8 mouse cellular contexts compared by ENCODE assay signal in the genomic region with DNA sequence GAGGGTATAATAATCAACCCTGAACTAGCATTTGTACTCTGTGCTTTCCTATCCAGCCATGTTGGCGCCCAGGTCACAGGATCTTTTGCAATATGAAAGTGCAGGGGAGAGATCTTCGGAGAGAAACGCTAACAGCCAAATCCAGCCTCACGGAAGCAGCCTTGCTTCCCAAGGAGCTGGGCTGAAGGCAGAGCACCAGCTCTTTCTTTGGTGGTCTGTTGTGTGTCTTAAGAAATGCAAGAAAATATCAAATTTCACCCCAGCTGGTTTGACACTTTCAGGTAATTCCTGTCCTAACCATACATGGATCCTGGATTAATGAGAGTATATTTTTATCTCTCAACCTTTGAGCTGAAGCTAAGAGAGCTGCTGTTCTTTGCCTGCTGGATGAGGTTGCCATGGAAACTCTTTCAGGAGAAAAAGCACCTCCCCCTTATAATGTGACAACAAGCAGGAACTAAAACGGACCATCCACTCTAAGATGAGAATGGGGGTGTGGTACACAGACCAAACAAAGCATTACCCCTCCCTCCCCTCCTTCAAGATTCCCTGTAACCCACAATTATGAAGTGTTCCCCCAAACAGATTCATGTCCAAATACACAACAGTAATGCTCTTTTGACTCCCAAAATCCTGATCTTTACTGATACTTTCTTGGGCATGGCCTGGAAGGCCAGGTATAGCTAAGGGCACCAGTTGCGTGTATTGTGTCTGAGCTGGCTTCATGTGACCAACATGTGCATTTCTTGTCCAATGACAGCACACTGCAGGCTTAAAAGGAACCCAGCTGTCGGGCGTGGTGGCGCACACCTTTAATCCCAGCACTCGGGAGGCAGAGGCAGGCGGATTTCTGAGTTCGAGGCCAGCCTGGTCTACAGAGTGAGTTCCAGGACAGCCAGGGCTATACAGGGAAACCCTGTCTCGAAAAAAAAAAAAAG. TPM values are rescaled to one million over a fixed set of nuclear protein-coding genes. Genes with fewer than 3 reads are reported as not detected.
A peak's percentile ranks its signal among the peaks of the same experiment; 100 is the strongest.
DNase-seq lines count a peak whose midpoint lies in the region; ATAC-seq and TF ChIP-seq lines count a peak whose summit lies in the region.
"Had no signal": no experiment of that assay in that cellular context is flagged by ENCODE, and none has a peak within 500 bp of the region (broad histone marks: within the 10 kb centered on the region; RNA-seq: fewer than 3 reads in every experiment).

No protein-coding gene starts in this region.

- H3K9me3 ChIP-seq in forebrain, postnatal 0 days (ENCODE audit: low read length) = no peaks in the 10 kb centered on the region
- H3K9me3 ChIP-seq in kidney, embryonic 16.5 days (ENCODE audit: low read length) = no peaks in the 10 kb centered on the region
- H3K9me3 ChIP-seq in limb, embryonic 13.5 days = no peaks in the 10 kb centered on the region; the same call in 1 of the 2 replicates

- no peak for TF ChIP-seq POLR2A in bone marrow macrophage, adult 2 months (IDR thresholded peaks at IDR 0.05; ENCODE audit: borderline replicate concordance, low read depth, low read length)
- no peak for TF ChIP-seq POLR2A in olfactory bulb, adult 2 months (IDR thresholded peaks at IDR 0.05; ENCODE audit: insufficient read depth, low read depth, low read length)

- H3K4me2 ChIP-seq in forebrain, postnatal 0 days (ENCODE audit: low read depth) = peak overlapping the region; percentile 58
- H3K4me2 ChIP-seq in kidney, embryonic 16.5 days (replicated peaks; ENCODE audit: low read depth, low read length) = peak overlapping the region; percentile 81
- H3K4me2 ChIP-seq in limb, embryonic 13.5 days (replicated peaks) = peak overlapping the region; percentile 77

- peak overlapping the region; percentile 48 for H3K4me3 ChIP-seq in bone marrow macrophage, adult 2 months (ENCODE audit: insufficient read depth, low read length)
- H3K4me3 ChIP-seq in forebrain, postnatal 0 days (ENCODE audit: low read depth, low read length) = peak overlapping the region; percentile 42
- peak overlapping the region; percentile 50 for H3K4me3 ChIP-seq in kidney, embryonic 16.5 days (ENCODE audit: low read length)
- H3K4me3 ChIP-seq in limb, embryonic 13.5 days = peak overlapping the region; percentile 47
- H3K4me3 ChIP-seq in olfactory bulb, adult 2 months (ENCODE audit: insufficient read depth, low read depth, low read length) = peak overlapping the region; percentile 39
- H3K4me3 ChIP-seq: erythroblast, embryonic 14.5 days had no signal

- ATAC-seq in forebrain, postnatal 0 days = peak; percentile 86
- 0 out of 2 replicates have a peak, but pooled peaks have one; percentile 36 for ATAC-seq in kidney, embryonic 16.5 days (ENCODE audit: low FRiP score, low TSS enrichment)
- ATAC-seq in limb, embryonic 13.5 days (ENCODE audit: low FRiP score, low read depth) = no peak

- no peaks in the 10 kb centered on the region for H3K27me3 ChIP-seq in forebrain, postnatal 0 days (ENCODE audit: insufficient read depth, low read length)
- 0 out of 2 replicates have a peak, but pooled peaks cover 8% of the 10 kb centered on the region for H3K27me3 ChIP-seq in kidney, embryonic 16.5 days (ENCODE audit: insufficient read depth, low read length)
- peaks cover 25% of the 10 kb centered on the region for H3K27me3 ChIP-seq in limb, embryonic 13.5 days

- DNase-seq in MN1 (ENCODE audit: low spot score) = peak; percentile 66
- peak; percentile 86 for DNase-seq in forebrain, postnatal 0 days
- DNase-seq in spleen, adult 12 weeks (ENCODE audit: low spot score) = no peak

- TF ChIP-seq CTCF in bone marrow macrophage, adult 2 months (IDR thresholded peaks at IDR 0.05; ENCODE audit: low read depth, low read length) = no peak
- no peak for TF ChIP-seq CTCF in forebrain, postnatal 0 days (IDR thresholded peaks at IDR 0.05; ENCODE audit: low read depth)
- no peak for TF ChIP-seq CTCF in olfactory bulb, adult 2 months (IDR thresholded peaks at IDR 0.05; ENCODE audit: insufficient read depth, low read depth, low read length)

- 51% methylated on average over 13 of the region's 13 CpGs for WGBS in forebrain, postnatal 0 days
- 55% methylated on average over 13 of the region's 13 CpGs for WGBS in kidney, embryonic 16.5 days
- WGBS in limb, embryonic 13.5 days = 54% methylated on average over 13 of the region's 13 CpGs
- 36% methylated on average over 13 of the region's 13 CpGs for WGBS in olfactory bulb, adult 2 months

- H3K9ac ChIP-seq in forebrain, postnatal 0 days = peak overlapping the region; percentile 58
- H3K9ac ChIP-seq in kidney, embryonic 16.5 days (replicated peaks; ENCODE audit: low read length) = peak overlapping the region; percentile 59
- peak overlapping the region; percentile 53 for H3K9ac ChIP-seq in limb, embryonic 13.5 days

- no peaks in the 10 kb centered on the region for H3K36me3 ChIP-seq in forebrain, postnatal 0 days (ENCODE audit: insufficient read depth)
- no peaks in the 10 kb centered on the region for H3K36me3 ChIP-seq in kidney, embryonic 16.5 days (ENCODE audit: insufficient read depth, low read length)
- no peaks in the 10 kb centered on the region for H3K36me3 ChIP-seq in limb, embryonic 13.5 days

- no peak overlapping the region for H3K27ac ChIP-seq in bone marrow macrophage, adult 2 months (ENCODE audit: insufficient read depth, low read depth, low read length)
- peak overlapping the region; percentile 92 for H3K27ac ChIP-seq in forebrain, postnatal 0 days (ENCODE audit: low read depth, low read length)
- H3K27ac ChIP-seq in kidney, embryonic 16.5 days (ENCODE audit: low read length) = no peak overlapping the region
- no peak overlapping the region for H3K27ac ChIP-seq in limb, embryonic 13.5 days
- peak overlapping the region; percentile 99 for H3K27ac ChIP-seq in olfactory bulb, adult 2 months (ENCODE audit: insufficient read depth, low read depth, low read length)

- H3K4me1 ChIP-seq in bone marrow macrophage, adult 2 months (ENCODE audit: control insufficient read depth, insufficient read depth, low read length) = peaks cover 27% of the 10 kb centered on the region
- H3K4me1 ChIP-seq in forebrain, postnatal 0 days (ENCODE audit: insufficient read depth) = peaks cover 10% of the 10 kb centered on the region
- H3K4me1 ChIP-seq in kidney, embryonic 16.5 days (ENCODE audit: insufficient read depth, low read length) = peaks cover 15% of the 10 kb centered on the region
- peaks cover 17% of the 10 kb centered on the region for H3K4me1 ChIP-seq in limb, embryonic 13.5 days
- H3K4me1 ChIP-seq in olfactory bulb, adult 2 months (ENCODE audit: control insufficient read depth, insufficient read depth, low read length) = peaks cover 18% of the 10 kb centered on the region

RNA-seq across cellular contexts. Expression of gene Scn3b, which starts 26.8 kb away (rescaled TPM):
- 0.52 and 1.1 TPM in 2 replicates for polyA plus RNA-seq in bone marrow macrophage, adult 2 months (2012; ENCODE audit: insufficient read depth, insufficient read length, missing spikeins)
- 210 and 226 TPM in 2 replicates for total RNA-seq in forebrain, postnatal 0 days (2014; rRNA removed)
- 114 and 133 TPM in 2 replicates for polyA plus RNA-seq in forebrain, postnatal 0 days (2015; fragmentation: Nextera tagmentation; extraction: Ambion mirVana)
- polyA plus RNA-seq in kidney, embryonic 16.5 days (2015; fragmentation: Nextera tagmentation; extraction: Ambion mirVana) = 2.1 and 2.8 TPM in 2 replicates
- 3.5 and 5.0 TPM in 2 replicates for polyA plus RNA-seq in limb, embryonic 13.5 days (2015; fragmentation: Nextera tagmentation; extraction: Ambion mirVana)
- not detected in 2 replicates for polyA plus RNA-seq in olfactory bulb, adult 2 months (2012; ENCODE audit: insufficient read depth, insufficient read length, low replicate concordance, missing spikeins)
- polyA plus RNA-seq: erythroblast, embryonic 14.5 days had no signal

RNA-seq across cellular contexts. Expression of gene Zfp202, which starts 50.1 kb away (rescaled TPM):
- 2.1 and 3.1 TPM in 2 replicates for polyA plus RNA-seq in bone marrow macrophage, adult 2 months (2012; ENCODE audit: insufficient read depth, insufficient read length, missing spikeins)
- 9.3 and 9.8 TPM in 2 replicates for total RNA-seq in forebrain, postnatal 0 days (2014; rRNA removed)
- 3.7 and 6.6 TPM in 2 replicates for polyA plus RNA-seq in forebrain, postnatal 0 days (2015; fragmentation: Nextera tagmentation; extraction: Ambion mirVana)
- polyA plus RNA-seq in kidney, embryonic 16.5 days (2015; fragmentation: Nextera tagmentation; extraction: Ambion mirVana) = 7.3 and 7.8 TPM in 2 replicates
- 6.8 and 7.7 TPM in 2 replicates for polyA plus RNA-seq in limb, embryonic 13.5 days (2015; fragmentation: Nextera tagmentation; extraction: Ambion mirVana)
- not detected in 2 replicates for polyA plus RNA-seq in olfactory bulb, adult 2 months (2012; ENCODE audit: insufficient read depth, insufficient read length, low replicate concordance, missing spikeins)

Comparison
In these comparisons a context has a peak if more than half of its experiments do, and no peak if none do; other contexts are left out.
1. H3K27ac ChIP-seq: peak in forebrain, postnatal 0 days (single experiment) and olfactory bulb, adult 2 months (single experiment); none in bone marrow macrophage, adult 2 months (single experiment), kidney, embryonic 16.5 days (single experiment) and limb, embryonic 13.5 days (single experiment).
2. Peak in every context shown above with its lines, with median percentiles within 50 percentile points of each other: H3K4me3 ChIP-seq, H3K4me2 ChIP-seq and H3K9ac ChIP-seq.